Mouse (Mus musculus): ENCODE measurements around the gene Gm45837.

Gene Gm45837

GRCm38 (mm10) chr7:101459305-101459813 lies 48.7 kb downstream of the Gm45837 start:
- TF ChIP-seq CTCF (conservative IDR thresholded peaks at IDR 0.05; ENCODE audit: low read length) (no peak), POU5F1 (IDR thresholded peaks at IDR 0.05; ENCODE audit: borderline replicate concordance, low read length) (no peak), NANOG (IDR thresholded peaks at IDR 0.05; ENCODE audit: borderline replicate concordance, low read length) (no peak)
- H3K36me3 ChIP-seq (ENCODE audit: insufficient read depth, low read length), result no peaks in the 10 kb centered on the region
- H3K9me3 ChIP-seq (ENCODE audit: low read length), result peaks cover 20% of the 10 kb centered on the region
- no peak overlapping the region for H3K4me3 ChIP-seq (replicated peaks; ENCODE audit: low read length)
- H3K27me3 ChIP-seq (ENCODE audit: insufficient read depth, low read length), result peaks cover 42% of the 10 kb centered on the region
- H3K4me1 ChIP-seq (replicated peaks; ENCODE audit: low read depth, low read length), result peaks cover 40% of the 10 kb centered on the region

GRCm38 (mm10) chr7:101459923-101460607 lies 49.4 kb downstream of the Gm45837 start:
- Histone ChIP-seq H3K4me3 (replicated peaks; ENCODE audit: low read length) (no peak overlapping the region), H3K9me3 (ENCODE audit: low read length) (peaks cover 27% of the 10 kb centered on the region), H3K36me3 (ENCODE audit: insufficient read depth, low read length) (no peaks in the 10 kb centered on the region), H3K27me3 (ENCODE audit: insufficient read depth, low read length) (peaks cover 38% of the 10 kb centered on the region), H3K4me1 (replicated peaks; ENCODE audit: low read depth, low read length) (peaks cover 40% of the 10 kb centered on the region)
- TF ChIP-seq CTCF (conservative IDR thresholded peaks at IDR 0.05; ENCODE audit: low read length) (no peak), NANOG (IDR thresholded peaks at IDR 0.05; ENCODE audit: borderline replicate concordance, low read length) (no peak), POU5F1 (IDR thresholded peaks at IDR 0.05; ENCODE audit: borderline replicate concordance, low read length) (no peak)

- no peak for TF ChIP-seq NANOG (IDR thresholded peaks at IDR 0.05; ENCODE audit: borderline replicate concordance, low read length)
- no peak for TF ChIP-seq POU5F1 (IDR thresholded peaks at IDR 0.05; ENCODE audit: borderline replicate concordance, low read length)
- no peak for TF ChIP-seq CTCF (conservative IDR thresholded peaks at IDR 0.05; ENCODE audit: low read length)
- Histone ChIP-seq H3K9me3 (ENCODE audit: low read length) (peaks cover 33% of the 10 kb centered on the region), H3K4me1 (replicated peaks; ENCODE audit: low read depth, low read length) (peaks cover 35% of the 10 kb centered on the region), H3K36me3 (ENCODE audit: insufficient read depth, low read length) (no peaks in the 10 kb centered on the region), H3K27me3 (ENCODE audit: insufficient read depth, low read length) (peaks cover 34% of the 10 kb centered on the region), H3K4me3 (replicated peaks; ENCODE audit: low read length) (no peak overlapping the region)
These were observed 49.9 kb downstream of the Gm45837 start for GRCm38 (mm10) chr7:101460608-101460957.

- peaks cover 25% of the 10 kb centered on the region for H3K27me3 ChIP-seq (ENCODE audit: insufficient read depth, low read length)
- H3K4me1 ChIP-seq (replicated peaks; ENCODE audit: low read depth, low read length), result peaks cover 25% of the 10 kb centered on the region
- TF ChIP-seq CTCF (conservative IDR thresholded peaks at IDR 0.05; ENCODE audit: low read length), result no peak
- TF ChIP-seq NANOG (IDR thresholded peaks at IDR 0.05; ENCODE audit: borderline replicate concordance, low read length), result no peak
- TF ChIP-seq POU5F1 (IDR thresholded peaks at IDR 0.05; ENCODE audit: borderline replicate concordance, low read length), result no peak
- no peaks in the 10 kb centered on the region for H3K36me3 ChIP-seq (ENCODE audit: insufficient read depth, low read length)
- H3K9me3 ChIP-seq (ENCODE audit: low read length), result peaks cover 38% of the 10 kb centered on the region
- H3K4me3 ChIP-seq (replicated peaks; ENCODE audit: low read length), result no peak overlapping the region
These were observed 50.9 kb downstream of the Gm45837 start for GRCm38 (mm10) chr7:101461571-101461970.

GRCm38 (mm10) chr7:101462327-101463068 lies 51.8 kb downstream of the Gm45837 start:
- H3K36me3 ChIP-seq (ENCODE audit: insufficient read depth, low read length), result no peaks in the 10 kb centered on the region
- H3K9me3 ChIP-seq (ENCODE audit: low read length), result peaks cover 38% of the 10 kb centered on the region
- TF ChIP-seq NANOG (IDR thresholded peaks at IDR 0.05; ENCODE audit: borderline replicate concordance, low read length), result no peak
- peaks cover 16% of the 10 kb centered on the region for H3K4me1 ChIP-seq (replicated peaks; ENCODE audit: low read depth, low read length)
- no peak overlapping the region for H3K4me3 ChIP-seq (replicated peaks; ENCODE audit: low read length)
- H3K27me3 ChIP-seq (ENCODE audit: insufficient read depth, low read length), result peaks cover 19% of the 10 kb centered on the region

- Histone ChIP-seq H3K4me1 (replicated peaks; ENCODE audit: low read depth, low read length) (0 out of 2 replicates have a peak, but pooled peaks cover 3% of the 10 kb centered on the region), H3K27me3 (ENCODE audit: insufficient read depth, low read length) (peaks cover 6% of the 10 kb centered on the region; the same call in 1 of the 2 replicates), H3K36me3 (ENCODE audit: insufficient read depth, low read length) (no peaks in the 10 kb centered on the region), H3K4me3 (replicated peaks; ENCODE audit: low read length) (no peak overlapping the region), H3K9me3 (ENCODE audit: low read length) (peaks cover 38% of the 10 kb centered on the region)
- TF ChIP-seq POU5F1 (IDR thresholded peaks at IDR 0.05; ENCODE audit: borderline replicate concordance, low read length) (no peak), CTCF (conservative IDR thresholded peaks at IDR 0.05; ENCODE audit: low read length) (no peak), NANOG (IDR thresholded peaks at IDR 0.05; ENCODE audit: borderline replicate concordance, low read length) (no peak)
These were observed 53.1 kb downstream of the Gm45837 start for GRCm38 (mm10) chr7:101463665-101464271.

GRCm38 (mm10) chr7:101464927-101465326 lies 54.2 kb downstream of the Gm45837 start:
- Histone ChIP-seq H3K9me3 (ENCODE audit: low read length) (peaks cover 34% of the 10 kb centered on the region), H3K27me3 (ENCODE audit: insufficient read depth, low read length) (0 out of 2 replicates have a peak, but pooled peaks cover 4% of the 10 kb centered on the region), H3K4me3 (replicated peaks; ENCODE audit: low read length) (no peak overlapping the region), H3K4me1 (replicated peaks; ENCODE audit: low read depth, low read length) (no peaks in the 10 kb centered on the region), H3K36me3 (ENCODE audit: insufficient read depth, low read length) (no peaks in the 10 kb centered on the region)
- TF ChIP-seq POU5F1 (IDR thresholded peaks at IDR 0.05; ENCODE audit: borderline replicate concordance, low read length), result no peak
- TF ChIP-seq NANOG (IDR thresholded peaks at IDR 0.05; ENCODE audit: borderline replicate concordance, low read length), result no peak
- TF ChIP-seq CTCF (conservative IDR thresholded peaks at IDR 0.05; ENCODE audit: low read length), result no peak

GRCm38 (mm10) chr7:101465392-101465791 lies 54.7 kb downstream of the Gm45837 start:
- peaks cover 32% of the 10 kb centered on the region for H3K9me3 ChIP-seq (ENCODE audit: low read length)
- no peak for TF ChIP-seq NANOG (IDR thresholded peaks at IDR 0.05; ENCODE audit: borderline replicate concordance, low read length)
- TF ChIP-seq POU5F1 (IDR thresholded peaks at IDR 0.05; ENCODE audit: borderline replicate concordance, low read length), result no peak
- TF ChIP-seq CTCF (conservative IDR thresholded peaks at IDR 0.05; ENCODE audit: low read length), result no peak
- no peaks in the 10 kb centered on the region for H3K36me3 ChIP-seq (ENCODE audit: insufficient read depth, low read length)
- H3K4me1 ChIP-seq (replicated peaks; ENCODE audit: low read depth, low read length), result no peaks in the 10 kb centered on the region
- 0 out of 2 replicates have a peak, but pooled peaks cover 4% of the 10 kb centered on the region for H3K27me3 ChIP-seq (ENCODE audit: insufficient read depth, low read length)
- no peak overlapping the region for H3K4me3 ChIP-seq (replicated peaks; ENCODE audit: low read length)

All from E14TG2a.4 (cell line).